Mouse (Mus musculus): ENCODE measurements around the gene Sun1. TPM values are rescaled to one million over a fixed set of nuclear protein-coding genes. Genes with fewer than 3 reads are reported as not detected.

The Sun1 gene
- polyA plus RNA-seq, 1 experiment from 2014 or later = 44.1 TPM

GRCm38 (mm10) chr5:139297092-139297491, 96.7 kb downstream of the Sun1 start:
- Histone ChIP-seq H3K27ac (no peak overlapping the region), H3K9ac (no peak overlapping the region), H3K4me2 (replicated peaks) (no peak overlapping the region), H3K4me1 (replicated peaks; ENCODE audit: control insufficient read depth, insufficient read depth, low read length) (no peaks in the 10 kb centered on the region), H3K27me3 (ENCODE audit: control insufficient read depth, insufficient read depth, low read length) (no peaks in the 10 kb centered on the region), H3K36me3 (replicated peaks; ENCODE audit: control insufficient read depth, insufficient read depth) (no peaks in the 10 kb centered on the region; the same call in 1 of the 2 replicates), H3K4me3 (replicated peaks; ENCODE audit: low read length) (no peak overlapping the region), H3K9me3 (ENCODE audit: control insufficient read depth, low read length) (no peaks in the 10 kb centered on the region)
- DNase-seq (ENCODE audit: low spot score) (no peak), ATAC-seq (ENCODE audit: low FRiP score) (no peak)
- 88% methylated on average over 10 of the region's 10 CpGs for WGBS

GRCm38 (mm10) chr5:139297745-139298144, 97.3 kb downstream of the Sun1 start:
- Histone ChIP-seq H3K36me3 (replicated peaks; ENCODE audit: control insufficient read depth, insufficient read depth) (no peaks in the 10 kb centered on the region; the same call in 1 of the 2 replicates), H3K27ac (no peak overlapping the region), H3K4me1 (replicated peaks; ENCODE audit: control insufficient read depth, insufficient read depth, low read length) (no peaks in the 10 kb centered on the region), H3K4me2 (replicated peaks) (no peak overlapping the region), H3K4me3 (replicated peaks; ENCODE audit: low read length) (no peak overlapping the region), H3K27me3 (ENCODE audit: control insufficient read depth, insufficient read depth, low read length) (no peaks in the 10 kb centered on the region), H3K9me3 (ENCODE audit: control insufficient read depth, low read length) (no peaks in the 10 kb centered on the region), H3K9ac (no peak overlapping the region)
- 85% methylated on average over 5 of the region's 5 CpGs for WGBS
- ATAC-seq (ENCODE audit: low FRiP score) = no peak
- no peak for DNase-seq (ENCODE audit: low spot score)

Other genes starting within 250 kb of the Sun1 start
- gene Pdgfa, start 203.3 kb upstream of the Sun1 start, polyA plus RNA-seq (2014; fragmentation: Nextera tagmentation; extraction: Ambion mirVana) = 24.7 and 30.1 TPM in 2 replicates
- 215 and 239 TPM in 2 replicates for gene Prkar1b, start 50.6 kb upstream of the Sun1 start, polyA plus RNA-seq (2014; fragmentation: Nextera tagmentation; extraction: Ambion mirVana)
- 3.6 and 4.5 TPM in 2 replicates for gene Dnaaf5, start 50.4 kb upstream of the Sun1 start, polyA plus RNA-seq (2014; fragmentation: Nextera tagmentation; extraction: Ambion mirVana)
- 109 and 116 TPM in 2 replicates for gene Get4, start 51.7 kb downstream of the Sun1 start, polyA plus RNA-seq (2014; fragmentation: Nextera tagmentation; extraction: Ambion mirVana)
- 78.6 and 89.9 TPM in 2 replicates for gene Adap1, start 125.0 kb downstream of the Sun1 start, polyA plus RNA-seq (2014; fragmentation: Nextera tagmentation; extraction: Ambion mirVana)
- 110 and 113 TPM in 2 replicates for gene Cox19, start 150.8 kb downstream of the Sun1 start, polyA plus RNA-seq (2014; fragmentation: Nextera tagmentation; extraction: Ambion mirVana)
- gene Cyp2w1, start 152.0 kb downstream of the Sun1 start, polyA plus RNA-seq (2014; fragmentation: Nextera tagmentation; extraction: Ambion mirVana) = not detected in 2 replicates
- gene Gpr146, start 177.1 kb downstream of the Sun1 start, polyA plus RNA-seq (2014; fragmentation: Nextera tagmentation; extraction: Ambion mirVana) = 1.4 and 2.7 TPM in 2 replicates
- gene C130050O18Rik, start 204.6 kb downstream of the Sun1 start, polyA plus RNA-seq (2014; fragmentation: Nextera tagmentation; extraction: Ambion mirVana) = 0.26 and 0.32 TPM in 2 replicates
- 7.5 TPM in 2 replicates for gene Gper1, start 222.5 kb downstream of the Sun1 start, polyA plus RNA-seq (2014; fragmentation: Nextera tagmentation; extraction: Ambion mirVana)

Measured in hindbrain, embryonic 14.5 days (tissue).